Mouse (Mus musculus): ENCODE results near the gene Sgcg. TPM values are rescaled to one million over a fixed set of nuclear protein-coding genes. Genes with fewer than 3 reads are reported as not detected.
A peak's percentile ranks its signal among the peaks of the same experiment; 100 is the strongest.

The Sgcg gene
- polyA plus RNA-seq, 1 experiment = not detected

DNA sequence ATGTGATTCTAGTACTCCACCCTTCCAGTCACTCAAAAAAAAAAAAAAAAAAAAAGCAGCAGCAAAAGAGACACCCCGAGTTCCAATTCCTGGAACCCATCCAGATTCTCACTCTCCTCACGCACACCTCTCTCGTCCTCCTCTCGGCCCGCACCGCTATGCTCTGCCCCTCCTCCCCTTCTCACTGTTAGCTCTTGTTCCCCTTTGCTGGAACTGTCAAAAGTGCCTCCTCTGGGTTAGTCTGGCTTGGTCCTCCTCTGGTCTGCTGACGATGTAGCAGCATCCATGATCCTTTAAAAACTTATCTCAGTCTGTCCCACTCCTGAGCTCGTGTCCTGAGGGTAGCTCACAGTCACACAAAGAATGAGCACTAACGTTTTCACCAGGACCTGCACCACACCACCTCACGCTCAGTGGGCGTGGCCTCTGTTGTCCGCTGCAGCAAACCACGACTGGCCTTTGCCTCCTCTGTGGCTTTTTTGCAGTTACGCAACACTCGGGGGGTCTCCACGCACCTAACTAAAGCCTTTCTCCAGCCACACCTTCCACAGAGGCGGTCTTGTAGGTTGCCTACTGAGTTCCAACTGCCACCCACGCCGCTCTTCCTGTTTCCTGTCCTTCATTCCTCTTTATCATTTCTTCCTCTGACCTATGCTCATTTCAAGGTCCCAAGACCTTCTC is 30.5 kb upstream of the Sgcg start:
- no peak for TF ChIP-seq CTCF (IDR thresholded peaks at IDR 0.05; ENCODE audit: control insufficient read depth, insufficient read depth, low read length)
- no peak for TF ChIP-seq POLR2A (IDR thresholded peaks at IDR 0.05; ENCODE audit: borderline replicate concordance, control insufficient read depth, low read depth, low read length)
- peak overlapping the region; percentile 36 for H3K4me3 ChIP-seq (replicated peaks; ENCODE audit: control insufficient read depth, low read depth, low read length)
- WGBS = 4% methylated on average over 19 of the region's 19 CpGs
- peaks cover 4% of the 10 kb centered on the region for H3K4me1 ChIP-seq (ENCODE audit: control insufficient read depth, insufficient read depth, low read length)
- no peak overlapping the region for H3K27ac ChIP-seq (ENCODE audit: control insufficient read depth, insufficient read depth, low read depth, low read length, poor library complexity)

DNA sequence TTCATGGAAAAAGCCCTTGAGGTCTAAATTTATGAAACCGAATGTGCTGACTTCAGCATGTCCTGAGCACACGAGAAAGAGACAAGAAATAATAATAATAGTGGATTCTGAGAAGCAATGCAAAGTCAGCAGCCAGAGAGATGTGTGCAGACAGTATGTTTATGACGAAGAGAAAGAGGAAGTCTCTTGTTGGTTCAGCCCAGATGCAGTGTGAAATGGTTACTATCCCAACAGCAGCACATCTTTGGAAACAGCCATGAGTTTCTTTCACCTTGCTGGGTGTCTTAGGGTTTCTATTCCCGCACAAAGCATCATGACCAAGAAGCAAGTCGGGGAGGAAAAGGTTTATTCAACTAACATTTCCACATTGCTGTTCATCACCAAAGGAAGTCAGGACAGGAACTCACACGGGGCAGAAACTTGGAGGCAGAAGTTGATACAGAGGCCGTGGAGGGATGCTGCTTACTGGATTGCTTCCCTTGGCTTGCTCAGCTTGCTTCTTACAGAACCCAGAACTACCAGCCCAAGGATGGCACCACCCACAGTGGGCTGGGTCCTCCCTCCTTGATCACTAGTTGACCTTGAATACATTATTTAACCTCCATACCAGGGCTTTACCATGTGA is 20.5 kb upstream of the Sgcg start:
- no peak overlapping the region for H3K4me3 ChIP-seq (replicated peaks; ENCODE audit: control insufficient read depth, low read depth, low read length)
- H3K4me1 ChIP-seq (ENCODE audit: control insufficient read depth, insufficient read depth, low read length) = no peaks in the 10 kb centered on the region; the same call in 1 of the 2 replicates
- 49% methylated on average over 7 of the region's 7 CpGs for WGBS
- no peak for TF ChIP-seq POLR2A (IDR thresholded peaks at IDR 0.05; ENCODE audit: borderline replicate concordance, control insufficient read depth, low read depth, low read length)
- TF ChIP-seq CTCF (IDR thresholded peaks at IDR 0.05; ENCODE audit: control insufficient read depth, insufficient read depth, low read length) = no peak
- H3K27ac ChIP-seq (ENCODE audit: control insufficient read depth, insufficient read depth, low read depth, low read length, poor library complexity) = no peak overlapping the region

DNA sequence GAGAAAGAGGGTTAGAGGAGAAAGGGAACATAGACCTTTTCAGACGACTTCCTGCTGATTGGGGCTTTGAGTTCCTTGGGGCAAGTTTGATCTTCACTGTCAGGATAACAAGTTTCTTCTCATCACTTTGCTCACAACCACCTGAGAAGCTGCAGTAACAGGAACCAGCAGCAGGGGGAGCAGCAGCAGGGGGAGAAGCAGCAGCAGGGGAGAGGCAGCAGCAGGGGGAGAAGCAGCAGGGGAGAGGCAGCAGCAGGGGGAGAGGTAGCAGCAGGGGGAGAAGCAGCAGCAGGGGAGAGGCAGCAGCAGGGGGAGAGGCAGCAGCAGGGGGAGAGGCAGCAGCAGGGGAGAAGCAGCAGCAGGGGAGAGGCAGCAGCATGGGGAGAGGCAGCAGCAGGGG is 19.0 kb upstream of the Sgcg start:
- WGBS = 29% methylated on average over 1 of the region's 1 CpGs

DNA sequence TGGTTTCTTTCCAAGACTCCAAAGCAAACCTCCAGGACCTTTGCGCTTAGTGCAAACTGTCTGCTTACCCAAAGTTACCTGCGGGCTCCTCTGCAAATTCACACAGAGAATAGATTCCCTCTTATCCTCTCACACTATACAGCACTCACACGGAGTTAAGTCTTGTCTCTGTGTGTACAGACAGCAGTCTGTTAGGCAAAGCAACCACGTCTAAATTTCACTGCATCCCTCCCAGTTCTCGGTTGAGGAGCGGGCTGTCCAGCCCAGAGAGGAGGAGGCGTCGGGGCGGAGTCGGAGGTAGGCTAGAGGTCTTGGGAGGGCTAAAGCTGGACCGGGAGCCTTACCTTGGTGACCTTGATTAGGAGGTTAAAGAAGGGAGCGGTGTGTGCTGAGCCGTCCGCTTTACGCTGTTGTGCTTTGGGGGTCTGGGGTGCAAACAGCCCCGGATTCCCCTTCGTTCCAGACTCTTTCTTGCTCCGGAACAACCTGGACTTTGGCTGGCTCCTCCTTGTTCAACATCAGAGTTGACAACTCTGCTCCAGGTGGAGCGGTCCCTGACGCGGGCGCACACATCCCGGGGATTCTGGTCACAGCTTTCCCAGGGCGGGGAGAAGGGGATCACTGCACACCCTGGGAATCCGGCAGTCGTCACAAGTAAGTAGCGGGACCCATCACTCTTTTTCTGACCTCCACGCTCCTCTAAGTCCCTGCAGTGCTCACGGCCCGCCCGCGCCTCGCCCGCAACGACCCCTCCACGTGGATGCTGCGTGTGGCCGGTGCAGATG is 16.3 kb upstream of the Sgcg start:
- Histone ChIP-seq H3K4me1 (ENCODE audit: control insufficient read depth, insufficient read depth, low read length) (no peaks in the 10 kb centered on the region), H3K27ac (ENCODE audit: control insufficient read depth, insufficient read depth, low read depth, low read length, poor library complexity) (no peak overlapping the region), H3K4me3 (replicated peaks; ENCODE audit: control insufficient read depth, low read depth, low read length) (no peak overlapping the region)
- TF ChIP-seq POLR2A (IDR thresholded peaks at IDR 0.05; ENCODE audit: borderline replicate concordance, control insufficient read depth, low read depth, low read length) (no peak), CTCF (IDR thresholded peaks at IDR 0.05; ENCODE audit: control insufficient read depth, insufficient read depth, low read length) (no peak)
- 13% methylated on average over 38 of the region's 38 CpGs for WGBS

More for the DNA sequence above, 19.0 kb upstream of the Sgcg start:
- H3K27ac ChIP-seq (ENCODE audit: control insufficient read depth, insufficient read depth, low read depth, low read length, poor library complexity) = no peak overlapping the region
- no peak overlapping the region for H3K4me3 ChIP-seq (replicated peaks; ENCODE audit: control insufficient read depth, low read depth, low read length)
- H3K4me1 ChIP-seq (ENCODE audit: control insufficient read depth, insufficient read depth, low read length) = no peaks in the 10 kb centered on the region; the same call in 1 of the 2 replicates
- TF ChIP-seq POLR2A (IDR thresholded peaks at IDR 0.05; ENCODE audit: borderline replicate concordance, control insufficient read depth, low read depth, low read length) = no peak
- TF ChIP-seq CTCF (IDR thresholded peaks at IDR 0.05; ENCODE audit: control insufficient read depth, insufficient read depth, low read length) = peak; percentile 58; the same call in 1 of the 2 replicates

DNA sequence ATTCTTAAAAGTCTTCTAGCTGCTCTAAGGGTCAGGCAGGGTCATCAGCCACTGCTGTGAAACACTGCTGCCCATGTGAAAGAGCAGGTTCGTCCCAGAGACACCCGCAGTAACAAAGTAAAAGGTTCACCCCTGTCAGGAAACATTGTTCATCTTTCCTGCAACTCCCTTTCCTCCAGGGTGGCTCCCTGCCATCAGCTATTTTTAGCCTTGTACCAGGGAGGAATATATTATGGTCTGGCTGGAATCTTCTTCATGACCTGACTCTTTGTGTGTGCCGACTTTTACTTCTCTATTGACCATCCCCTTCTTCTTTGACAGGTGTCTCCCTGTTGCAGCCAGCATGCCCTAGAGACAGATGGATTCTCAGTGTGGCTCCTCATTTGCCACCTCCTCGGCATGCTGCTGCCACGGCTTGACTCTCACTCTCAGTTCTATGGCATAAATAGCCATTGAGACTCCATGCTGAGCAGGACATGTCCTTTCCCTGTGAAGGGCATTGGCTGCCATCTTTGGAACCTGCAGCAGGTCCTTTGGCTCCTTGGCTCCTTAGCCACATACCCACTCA is 9.7 kb upstream of the Sgcg start:
- H3K4me1 ChIP-seq (ENCODE audit: control insufficient read depth, insufficient read depth, low read length) = no peaks in the 10 kb centered on the region
- TF ChIP-seq POLR2A (IDR thresholded peaks at IDR 0.05; ENCODE audit: borderline replicate concordance, control insufficient read depth, low read depth, low read length) = no peak
- no peak for TF ChIP-seq CTCF (IDR thresholded peaks at IDR 0.05; ENCODE audit: control insufficient read depth, insufficient read depth, low read length)
- 73% methylated on average over 5 of the region's 5 CpGs for WGBS

DNA sequence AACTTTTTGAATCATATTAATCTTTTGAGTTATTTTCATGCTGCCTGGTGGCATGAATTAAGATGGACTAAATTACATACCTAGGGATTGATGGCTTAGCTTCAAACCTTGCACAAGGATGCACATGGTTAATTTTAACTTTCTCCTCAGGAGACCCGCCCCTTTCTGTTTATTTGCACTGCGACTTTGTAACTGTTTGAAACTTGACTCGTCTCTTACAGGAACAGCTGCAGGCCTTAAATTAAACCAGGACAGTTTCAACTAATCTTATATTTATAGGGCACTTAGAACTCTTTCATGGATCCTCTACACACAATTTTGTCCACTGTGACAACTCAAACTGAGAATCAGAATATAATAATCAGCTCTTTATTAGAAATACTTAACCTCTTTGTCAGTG is 794 bp upstream of the Sgcg start:
- Histone ChIP-seq H3K4me3 (replicated peaks; ENCODE audit: control insufficient read depth, low read depth, low read length) (no peak overlapping the region), H3K4me1 (ENCODE audit: control insufficient read depth, insufficient read depth, low read length) (no peaks in the 10 kb centered on the region), H3K27ac (ENCODE audit: control insufficient read depth, insufficient read depth, low read depth, low read length, poor library complexity) (no peak overlapping the region)
- WGBS = 51% methylated on average over 3 of the region's 3 CpGs
- TF ChIP-seq POLR2A (IDR thresholded peaks at IDR 0.05; ENCODE audit: borderline replicate concordance, control insufficient read depth, low read depth, low read length) (no peak), CTCF (IDR thresholded peaks at IDR 0.05; ENCODE audit: control insufficient read depth, insufficient read depth, low read length) (no peak)

More for the DNA sequence above, 9.7 kb upstream of the Sgcg start:
- no peak overlapping the region for H3K4me3 ChIP-seq (replicated peaks; ENCODE audit: control insufficient read depth, low read depth, low read length)
- no peak overlapping the region for H3K27ac ChIP-seq (ENCODE audit: control insufficient read depth, insufficient read depth, low read depth, low read length, poor library complexity)

DNA sequence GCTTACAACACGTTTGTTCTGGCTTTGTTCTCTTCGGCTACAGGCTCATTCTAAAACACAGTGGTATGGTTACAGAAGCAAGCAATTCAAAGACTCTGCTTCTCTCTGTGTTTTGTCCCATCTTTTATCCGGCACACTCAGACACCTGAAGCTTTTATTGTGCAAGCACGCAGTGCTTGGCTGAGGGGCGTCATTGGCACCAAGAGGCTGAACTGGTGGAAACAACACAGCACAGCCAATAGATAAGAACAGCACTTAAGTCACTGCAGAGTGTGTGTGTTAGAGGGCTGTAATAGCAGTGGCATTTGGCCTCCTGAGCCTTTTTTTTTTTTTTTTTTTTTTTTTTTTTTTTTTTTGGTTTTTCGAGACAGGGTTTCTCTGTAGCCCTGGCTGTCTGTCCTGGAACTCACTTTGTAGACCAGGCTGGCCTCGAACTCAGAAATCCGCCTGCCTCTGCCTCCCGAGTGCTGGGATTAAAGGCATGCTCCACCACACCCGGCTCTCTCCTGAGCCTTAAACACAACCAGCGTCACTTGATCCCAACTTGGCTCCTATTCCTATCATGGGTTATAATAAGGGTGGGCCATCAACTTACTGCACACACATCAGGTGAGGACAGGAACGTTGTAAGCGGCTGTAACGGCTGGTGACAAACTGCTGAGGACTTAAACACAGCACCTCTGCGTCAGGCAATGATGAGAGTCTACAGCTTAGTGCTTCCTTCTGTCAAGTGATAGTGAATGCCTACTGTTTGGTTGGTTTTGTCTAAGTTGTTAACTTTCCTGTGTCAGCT is 5.5 kb downstream of the Sgcg start:
- Histone ChIP-seq H3K27ac (ENCODE audit: control insufficient read depth, insufficient read depth, low read depth, low read length, poor library complexity) (no peak overlapping the region), H3K4me3 (replicated peaks; ENCODE audit: control insufficient read depth, low read depth, low read length) (no peak overlapping the region), H3K4me1 (ENCODE audit: control insufficient read depth, insufficient read depth, low read length) (no peaks in the 10 kb centered on the region)
- TF ChIP-seq POLR2A (IDR thresholded peaks at IDR 0.05; ENCODE audit: borderline replicate concordance, control insufficient read depth, low read depth, low read length) (no peak), CTCF (IDR thresholded peaks at IDR 0.05; ENCODE audit: control insufficient read depth, insufficient read depth, low read length) (no peak)
- WGBS = 81% methylated on average over 15 of the region's 15 CpGs

All from bone marrow, adult 2 months (tissue).